Mouse (Mus musculus): ENCODE measurements around the gene Acaca. TPM values are rescaled to one million over a fixed set of nuclear protein-coding genes. Genes with fewer than 3 reads are reported as not detected.

The Acaca gene
- polyA plus RNA-seq, 1 experiment = 29.9 TPM

DNA sequence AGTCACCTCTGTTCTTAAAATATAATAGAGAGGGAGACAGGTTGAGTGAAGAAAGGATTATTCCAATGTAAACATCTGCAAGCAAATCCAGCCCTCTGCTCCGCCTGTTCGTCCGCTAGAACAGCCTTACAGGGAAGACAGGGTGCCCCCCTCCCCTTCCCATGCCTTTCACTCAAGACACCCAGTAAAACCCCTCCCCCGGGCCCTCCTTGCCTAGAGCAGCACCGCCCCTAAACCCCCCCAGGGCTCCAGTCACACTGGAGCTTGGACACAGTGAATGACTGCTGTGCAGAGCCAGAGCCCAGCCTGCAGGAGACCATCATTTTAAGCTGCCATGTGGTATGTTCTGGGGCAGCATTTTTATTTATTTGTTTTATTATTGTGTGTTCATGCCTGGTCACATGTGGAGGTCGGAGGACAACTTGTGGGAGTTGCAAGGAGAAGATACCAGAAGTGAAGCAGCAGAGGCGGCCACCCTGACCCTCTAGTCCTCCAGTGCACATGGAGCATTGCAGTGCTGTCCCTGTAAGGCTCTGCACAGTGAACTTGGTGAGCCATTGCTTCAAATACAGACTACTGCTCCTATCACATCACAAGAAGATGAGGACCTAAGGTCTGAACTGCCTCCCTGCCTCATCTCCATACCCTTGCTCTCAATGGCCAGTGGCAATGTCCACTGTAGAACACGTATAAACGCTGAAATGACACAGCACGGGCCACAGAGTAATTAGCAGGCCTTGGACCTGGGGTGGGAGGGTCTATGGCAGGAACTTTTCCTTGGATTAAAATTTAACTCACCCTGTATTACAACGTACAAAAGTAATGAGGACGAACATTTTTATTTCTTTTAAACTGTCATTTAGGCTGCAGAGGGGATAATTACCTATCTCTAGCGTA lies 296.5 kb downstream of the Acaca start:
- Histone ChIP-seq H3K4me3 (ENCODE audit: insufficient read depth, poor library complexity, severe bottlenecking) (no peak overlapping the region), H3K27me3 (ENCODE audit: control insufficient read depth, insufficient read depth, insufficient read length) (no peaks in the 10 kb centered on the region), H3K79me2 (ENCODE audit: control insufficient read depth, insufficient read depth) (no peaks in the 10 kb centered on the region), H3K36me3 (ENCODE audit: control insufficient read depth, insufficient read depth) (peaks cover 58% of the 10 kb centered on the region), H3K79me3 (ENCODE audit: low read depth) (no peaks in the 10 kb centered on the region), H3ac (ENCODE audit: control insufficient read depth, insufficient read length, low read depth) (no peak overlapping the region)
- no peak for TF ChIP-seq MAX (IDR thresholded peaks at IDR 0.05)
- TF ChIP-seq MYOG (IDR thresholded peaks at IDR 0.05; ENCODE audit: control insufficient read depth, extremely low read depth, insufficient read length) = no peak
- no peak for TF ChIP-seq MYOD1 (IDR thresholded peaks at IDR 0.05; ENCODE audit: control insufficient read depth, insufficient read length, low read depth)
- no peak for TF ChIP-seq USF1 (IDR thresholded peaks at IDR 0.05; ENCODE audit: low read depth)
- no peak for TF ChIP-seq CTCF (IDR thresholded peaks at IDR 0.05; ENCODE audit: control insufficient read depth, insufficient read depth, insufficient read length)

DNA sequence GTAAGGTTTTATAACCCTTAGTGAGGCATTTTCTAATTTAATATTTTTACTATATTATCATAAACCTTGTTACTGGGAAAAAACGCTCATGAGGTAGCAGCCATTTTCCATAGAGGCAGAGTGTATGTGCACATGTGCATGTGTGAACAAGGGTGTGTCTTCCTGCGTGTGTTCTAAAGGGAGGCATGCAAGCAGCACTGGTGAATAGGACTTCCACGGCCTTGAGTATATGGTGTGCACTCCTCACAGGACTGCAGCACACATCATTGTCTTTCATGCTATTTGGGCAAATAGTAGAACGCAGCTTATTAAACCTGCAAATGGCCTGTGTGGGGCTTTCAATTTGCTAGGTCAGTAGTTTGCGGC lies 297.1 kb downstream of the Acaca start:
- H3K27me3 ChIP-seq (ENCODE audit: control insufficient read depth, insufficient read depth, insufficient read length) = no peaks in the 10 kb centered on the region

DNA sequence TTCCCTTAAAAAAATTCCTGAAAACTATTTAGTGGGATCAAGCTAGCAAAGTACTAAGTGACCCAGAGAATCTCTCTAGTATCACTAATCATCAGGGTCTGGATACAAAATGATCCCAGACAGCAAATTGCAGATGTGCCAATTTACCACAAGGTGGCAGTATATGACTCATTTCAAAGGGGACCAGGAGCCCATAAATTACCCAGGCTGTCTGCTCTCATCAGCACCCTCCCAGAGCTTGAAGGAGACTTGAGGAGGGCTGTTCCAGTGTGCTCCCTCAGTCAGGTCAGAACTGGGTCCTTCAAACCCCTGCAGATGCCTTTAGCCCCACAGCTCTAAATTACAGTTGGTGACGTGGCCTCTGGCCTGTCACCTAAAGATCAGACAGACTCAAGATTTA lies 300.1 kb downstream of the Acaca start:
- H3ac ChIP-seq (ENCODE audit: control insufficient read depth, insufficient read length, low read depth) = no peak overlapping the region
- no peaks in the 10 kb centered on the region for H3K27me3 ChIP-seq (ENCODE audit: control insufficient read depth, insufficient read depth, insufficient read length)
- no peak for TF ChIP-seq MYOG (IDR thresholded peaks at IDR 0.05; ENCODE audit: control insufficient read depth, extremely low read depth, insufficient read length)
- TF ChIP-seq USF1 (IDR thresholded peaks at IDR 0.05; ENCODE audit: low read depth) = no peak
- no peak for TF ChIP-seq CTCF (IDR thresholded peaks at IDR 0.05; ENCODE audit: control insufficient read depth, insufficient read depth, insufficient read length)
- TF ChIP-seq CEBPB (IDR thresholded peaks at IDR 0.05; ENCODE audit: low read depth) = no peak
- TF ChIP-seq MYOD1 (IDR thresholded peaks at IDR 0.05; ENCODE audit: control insufficient read depth, insufficient read length, low read depth) = no peak
- no peak for TF ChIP-seq FOSL1 (IDR thresholded peaks at IDR 0.05; ENCODE audit: insufficient read depth, low read length, poor library complexity, severe bottlenecking)
- no peak for TF ChIP-seq MAX (IDR thresholded peaks at IDR 0.05)
- peaks cover 52% of the 10 kb centered on the region for H3K36me3 ChIP-seq (ENCODE audit: control insufficient read depth, insufficient read depth)
- no peak overlapping the region for H3K4me3 ChIP-seq (ENCODE audit: insufficient read depth, poor library complexity, severe bottlenecking)
- no peaks in the 10 kb centered on the region for H3K79me3 ChIP-seq (ENCODE audit: low read depth)
- no peaks in the 10 kb centered on the region for H3K79me2 ChIP-seq (ENCODE audit: control insufficient read depth, insufficient read depth)

More for the DNA sequence above, 297.1 kb downstream of the Acaca start:
- Histone ChIP-seq H3K79me3 (ENCODE audit: low read depth) (no peaks in the 10 kb centered on the region), H3ac (ENCODE audit: control insufficient read depth, insufficient read length, low read depth) (no peak overlapping the region), H3K36me3 (ENCODE audit: control insufficient read depth, insufficient read depth) (peaks cover 58% of the 10 kb centered on the region), H3K79me2 (ENCODE audit: control insufficient read depth, insufficient read depth) (no peaks in the 10 kb centered on the region), H3K4me3 (ENCODE audit: insufficient read depth, poor library complexity, severe bottlenecking) (no peak overlapping the region)
- no peak for TF ChIP-seq MYOD1 (IDR thresholded peaks at IDR 0.05; ENCODE audit: control insufficient read depth, insufficient read length, low read depth)
- TF ChIP-seq CTCF (IDR thresholded peaks at IDR 0.05; ENCODE audit: control insufficient read depth, insufficient read depth, insufficient read length) = no peak

DNA sequence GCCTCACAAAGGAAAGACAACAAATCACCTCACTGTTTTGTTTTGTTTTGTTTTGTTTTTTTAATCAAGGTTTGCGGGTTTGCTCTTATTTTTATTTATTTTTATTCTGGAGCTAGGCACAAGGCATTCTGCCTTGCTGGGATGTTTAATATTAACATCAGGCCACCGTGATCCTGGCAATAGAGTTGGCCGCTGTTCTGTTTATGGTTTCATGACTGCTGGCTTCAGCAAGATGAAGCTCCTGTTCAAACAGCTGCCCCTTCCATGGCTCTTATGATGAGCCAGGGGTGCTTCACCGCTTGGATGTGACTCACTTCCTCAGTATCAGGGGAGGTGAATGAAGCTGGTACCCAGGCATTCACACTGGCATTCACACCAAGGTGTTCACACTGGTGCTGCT lies 300.9 kb downstream of the Acaca start:
- H3K36me3 ChIP-seq (ENCODE audit: control insufficient read depth, insufficient read depth) = peaks cover 56% of the 10 kb centered on the region
- no peaks in the 10 kb centered on the region for H3K79me3 ChIP-seq (ENCODE audit: low read depth)
- TF ChIP-seq MYOG (IDR thresholded peaks at IDR 0.05; ENCODE audit: control insufficient read depth, extremely low read depth, insufficient read length) (no peak), MYOD1 (IDR thresholded peaks at IDR 0.05; ENCODE audit: control insufficient read depth, insufficient read length, low read depth) (no peak), CEBPB (IDR thresholded peaks at IDR 0.05; ENCODE audit: low read depth) (no peak), CTCF (IDR thresholded peaks at IDR 0.05; ENCODE audit: control insufficient read depth, insufficient read depth, insufficient read length) (no peak), FOSL1 (IDR thresholded peaks at IDR 0.05; ENCODE audit: insufficient read depth, low read length, poor library complexity, severe bottlenecking) (no peak), USF1 (IDR thresholded peaks at IDR 0.05; ENCODE audit: low read depth) (no peak), MAX (IDR thresholded peaks at IDR 0.05) (no peak)
- H3K4me3 ChIP-seq (ENCODE audit: insufficient read depth, poor library complexity, severe bottlenecking) = no peak overlapping the region
- H3K79me2 ChIP-seq (ENCODE audit: control insufficient read depth, insufficient read depth) = no peaks in the 10 kb centered on the region
- no peaks in the 10 kb centered on the region for H3K27me3 ChIP-seq (ENCODE audit: control insufficient read depth, insufficient read depth, insufficient read length)
- H3ac ChIP-seq (ENCODE audit: control insufficient read depth, insufficient read length, low read depth) = no peak overlapping the region

DNA sequence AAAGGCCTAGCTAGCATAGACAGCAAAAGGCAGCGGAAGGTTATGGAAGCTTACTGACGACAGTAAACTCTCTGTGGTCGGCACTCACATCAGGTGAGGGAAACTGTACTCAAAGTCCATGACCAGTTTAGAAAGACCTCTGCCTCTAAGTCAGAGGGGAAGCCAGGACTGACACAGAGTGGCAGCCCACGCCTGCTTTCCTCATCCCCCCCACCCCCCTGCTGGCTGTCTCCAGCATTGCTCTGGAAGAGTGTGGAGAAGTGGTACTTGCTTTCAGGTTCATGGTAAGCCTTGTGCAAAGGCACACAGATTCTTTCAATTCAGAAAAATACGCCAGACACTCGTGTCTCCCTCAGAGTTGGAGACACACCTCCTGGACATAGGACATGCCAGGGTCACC lies 305.4 kb downstream of the Acaca start:
- Histone ChIP-seq H3K4me3 (ENCODE audit: insufficient read depth, poor library complexity, severe bottlenecking) (no peak overlapping the region), H3K27me3 (ENCODE audit: control insufficient read depth, insufficient read depth, insufficient read length) (no peaks in the 10 kb centered on the region), H3K79me3 (ENCODE audit: low read depth) (no peaks in the 10 kb centered on the region), H3K79me2 (ENCODE audit: control insufficient read depth, insufficient read depth) (no peaks in the 10 kb centered on the region), H3ac (ENCODE audit: control insufficient read depth, insufficient read length, low read depth) (no peak overlapping the region), H3K36me3 (ENCODE audit: control insufficient read depth, insufficient read depth) (peaks cover 63% of the 10 kb centered on the region)
- no peak for TF ChIP-seq USF1 (IDR thresholded peaks at IDR 0.05; ENCODE audit: low read depth)
- TF ChIP-seq FOSL1 (IDR thresholded peaks at IDR 0.05; ENCODE audit: insufficient read depth, low read length, poor library complexity, severe bottlenecking) = no peak
- TF ChIP-seq MAX (IDR thresholded peaks at IDR 0.05) = no peak
- TF ChIP-seq MYOD1 (IDR thresholded peaks at IDR 0.05; ENCODE audit: control insufficient read depth, insufficient read length, low read depth) = no peak
- TF ChIP-seq CEBPB (IDR thresholded peaks at IDR 0.05; ENCODE audit: low read depth) = no peak
- no peak for TF ChIP-seq CTCF (IDR thresholded peaks at IDR 0.05; ENCODE audit: control insufficient read depth, insufficient read depth, insufficient read length)
- no peak for TF ChIP-seq MYOG (IDR thresholded peaks at IDR 0.05; ENCODE audit: control insufficient read depth, extremely low read depth, insufficient read length)

DNA sequence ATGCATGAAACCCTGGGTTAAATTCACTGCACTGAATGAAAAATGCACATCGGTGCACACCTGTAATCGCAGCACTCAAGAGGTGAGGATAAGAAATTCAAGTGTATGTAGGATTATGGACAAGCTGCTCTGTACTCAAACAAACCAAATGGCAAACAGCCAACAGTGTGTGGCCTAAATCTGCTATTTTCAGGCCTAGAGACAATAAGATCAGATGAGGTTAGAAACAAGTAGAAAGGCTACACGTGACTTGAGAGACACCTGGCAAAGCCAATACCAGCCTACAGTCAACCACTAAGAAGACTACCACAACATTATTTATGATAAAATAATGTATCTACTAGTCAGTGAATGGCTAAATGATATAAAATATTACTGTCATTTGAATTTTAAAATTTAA lies 310.9 kb downstream of the Acaca start:
- H3K79me2 ChIP-seq (ENCODE audit: control insufficient read depth, insufficient read depth) = no peaks in the 10 kb centered on the region
- no peaks in the 10 kb centered on the region for H3K79me3 ChIP-seq (ENCODE audit: low read depth)
- H3ac ChIP-seq (ENCODE audit: control insufficient read depth, insufficient read length, low read depth) = no peak overlapping the region
- TF ChIP-seq CEBPB (IDR thresholded peaks at IDR 0.05; ENCODE audit: low read depth) (no peak), MYOD1 (IDR thresholded peaks at IDR 0.05; ENCODE audit: control insufficient read depth, insufficient read length, low read depth) (no peak), USF1 (IDR thresholded peaks at IDR 0.05; ENCODE audit: low read depth) (no peak), MYOG (IDR thresholded peaks at IDR 0.05; ENCODE audit: control insufficient read depth, extremely low read depth, insufficient read length) (no peak), FOSL1 (IDR thresholded peaks at IDR 0.05; ENCODE audit: insufficient read depth, low read length, poor library complexity, severe bottlenecking) (no peak), CTCF (IDR thresholded peaks at IDR 0.05; ENCODE audit: control insufficient read depth, insufficient read depth, insufficient read length) (no peak), MAX (IDR thresholded peaks at IDR 0.05) (no peak)
- H3K4me3 ChIP-seq (ENCODE audit: insufficient read depth, poor library complexity, severe bottlenecking) = no peak overlapping the region
- H3K27me3 ChIP-seq (ENCODE audit: control insufficient read depth, insufficient read depth, insufficient read length) = no peaks in the 10 kb centered on the region
- peaks cover 79% of the 10 kb centered on the region for H3K36me3 ChIP-seq (ENCODE audit: control insufficient read depth, insufficient read depth)
